In the genomic region with DNA sequence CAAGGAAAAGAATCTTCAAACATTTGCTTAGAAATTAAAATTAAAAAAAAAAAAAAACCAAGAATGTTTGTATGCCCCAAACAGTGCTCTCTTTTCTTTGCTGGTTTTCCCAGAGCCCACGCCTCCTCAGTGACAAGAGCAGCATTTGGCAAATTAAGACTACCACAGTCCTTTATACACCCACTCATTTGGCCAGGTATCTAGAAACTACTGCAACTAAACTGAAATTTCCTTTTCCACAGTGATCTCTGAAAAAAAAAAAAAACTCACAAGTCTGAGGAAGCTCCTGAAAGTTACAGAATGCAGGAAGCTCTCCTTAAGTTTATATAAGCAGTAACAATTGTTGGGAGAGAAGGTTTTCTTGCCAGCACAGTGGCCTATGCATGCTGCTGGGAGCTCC, we compare ENCODE assay signal across 24 mouse cellular contexts.
DNase-seq lines count a peak whose midpoint lies in the region; ATAC-seq lines count a peak whose summit lies in the region.
"Had no signal": no experiment of that assay in that cellular context is flagged by ENCODE, and none has a peak within 500 bp of the region (broad histone marks: within the 10 kb centered on the region; RNA-seq: fewer than 3 reads in every experiment).

No protein-coding gene starts in this region.

- no peaks in the 10 kb centered on the region for H3K4me1 ChIP-seq in heart, embryonic 11.5 days (ENCODE audit: control insufficient read depth, insufficient read depth, low read length)

- ATAC-seq in frontal cortex, adult (ENCODE audit: low TSS enrichment): peak; percentile 89
- no peak for ATAC-seq in heart, embryonic 11.5 days (replicated peaks; ENCODE audit: insufficient number of reproducible peaks, low FRiP score, low TSS enrichment)
- no peak for ATAC-seq in monocyte, adult 5-6 weeks (replicated peaks; ENCODE audit: insufficient number of reproducible peaks, low FRiP score, low TSS enrichment, poor library complexity, severe bottlenecking)
- ATAC-seq: activated CD4-positive, CD25-positive, alpha-beta regulatory T cell, adult 4 months; CD4-positive, CD25-positive, alpha-beta regulatory T cell, adult 4 months; Patski had no signal

- H3K4me3 ChIP-seq in heart, embryonic 11.5 days (ENCODE audit: low read depth, low read length): no peak overlapping the region

- no peak overlapping the region for H3K9ac ChIP-seq in heart, embryonic 11.5 days (ENCODE audit: low read depth, low read length)

- WGBS in heart, embryonic 11.5 days (ENCODE audit: insufficient replicate concordance): 65% methylated on average over 1 of the region's 1 CpGs

- no peaks in the 10 kb centered on the region for H3K27me3 ChIP-seq in heart, embryonic 11.5 days (ENCODE audit: control insufficient read depth, insufficient read depth, low read length)
- H3K27me3 ChIP-seq: CH12.LX, Patski had no signal

- DNase-seq in frontal cortex, postnatal 25 days (ENCODE audit: low spot score in 2 of 2): no peak
- peak; percentile 59 for DNase-seq in Muller cell, postnatal 12 days (ENCODE audit: inconsistent ontology term)
- peak; percentile 70 for DNase-seq in brain, adult 2 months (ENCODE audit: low read depth, low spot score)
- peak; percentile 75 for DNase-seq in telencephalon, adult 2 months (ENCODE audit: low read depth, low spot score)
- no peak for DNase-seq in thymus, postnatal 4 days
- DNase-seq: adrenal gland, adult 2 months; adrenal gland, adult 8-10 months; adrenal gland, postnatal 10 days; adrenal gland, postnatal 14 days; adrenal gland, postnatal 25 days; adrenal gland, postnatal 36 days; B cell, adult 2 months; cerebellum, adult 11 months; cerebellum, adult 11-12 months; cerebellum, adult 18-20 months; cerebellum, adult 2 months had no signal

- H3K36me3 ChIP-seq in heart, embryonic 11.5 days (ENCODE audit: control insufficient read depth, insufficient read depth, low read length): no peaks in the 10 kb centered on the region
- H3K36me3 ChIP-seq: G1E had no signal

- H3K4me2 ChIP-seq in heart, embryonic 11.5 days: no peak overlapping the region

- no peaks in the 10 kb centered on the region for H3K9me3 ChIP-seq in heart, embryonic 11.5 days (replicated peaks; ENCODE audit: control insufficient read depth, low read length)

- no peak overlapping the region for H3K27ac ChIP-seq in heart, embryonic 11.5 days (ENCODE audit: low read depth, low read length)

Comparison
In these comparisons a context has a peak if more than half of its experiments do, and no peak if none do; other contexts are left out.
1. DNase-seq: peak in Muller cell, postnatal 12 days (single experiment), brain, adult 2 months (single experiment) and telencephalon, adult 2 months (single experiment); none in frontal cortex, postnatal 25 days (0 of 2) and thymus, postnatal 4 days (single experiment).